ENCODE assay signal across 17 mouse cellular contexts in genomic region chr2:26461667-26462066, GRCm38 (mm10). TPM values are rescaled to one million over a fixed set of nuclear protein-coding genes. Genes with fewer than 3 reads are reported as not detected.
A peak's percentile ranks its signal among the peaks of the same experiment; 100 is the strongest.
DNase-seq lines count a peak whose midpoint lies in the region; ATAC-seq and TF ChIP-seq lines count a peak whose summit lies in the region.
"Had no signal": no experiment of that assay in that cellular context is flagged by ENCODE, and none has a peak within 500 bp of the region (broad histone marks: within the 10 kb centered on the region; RNA-seq: fewer than 3 reads in every experiment).

No protein-coding gene starts in this region.

- no peak overlapping the region for H3K4me2 ChIP-seq in forebrain, embryonic 16.5 days (ENCODE audit: low read length)
- no peak overlapping the region for H3K4me2 ChIP-seq in forebrain, embryonic 15.5 days (replicated peaks)
- no peak overlapping the region for H3K4me2 ChIP-seq in liver, embryonic 16.5 days (ENCODE audit: low read depth, low read length)
- H3K4me2 ChIP-seq: forebrain, embryonic 12.5 days had no signal

- no peak overlapping the region for H3K4me3 ChIP-seq in forebrain, embryonic 16.5 days (replicated peaks; ENCODE audit: low read length)
- no peak overlapping the region for H3K4me3 ChIP-seq in forebrain, embryonic 15.5 days
- H3K4me3 ChIP-seq in liver, embryonic 16.5 days (ENCODE audit: low read depth, low read length), result no peak overlapping the region
- H3K4me3 ChIP-seq in E14TG2a.4 (replicated peaks; ENCODE audit: low read length), result peak overlapping the region; percentile 79
- H3K4me3 ChIP-seq: forebrain, embryonic 12.5 days; heart, adult 2 months; hindbrain, embryonic 10.5 days had no signal

- H3K9ac ChIP-seq in forebrain, embryonic 16.5 days (replicated peaks; ENCODE audit: low read depth, low read length), result 0 out of 2 replicates have a peak overlapping the region, but pooled peaks have one; percentile 12
- no peak overlapping the region for H3K9ac ChIP-seq in forebrain, embryonic 15.5 days (replicated peaks)
- no peak overlapping the region for H3K9ac ChIP-seq in liver, embryonic 16.5 days (ENCODE audit: low read depth, low read length)
- H3K9ac ChIP-seq: forebrain, embryonic 12.5 days; liver, embryonic 14.5 days had no signal

- H3K36me3 ChIP-seq in forebrain, embryonic 16.5 days (ENCODE audit: control insufficient read depth, insufficient read depth), result peaks cover 2% of the 10 kb centered on the region
- H3K36me3 ChIP-seq in forebrain, embryonic 15.5 days, result peaks cover 48% of the 10 kb centered on the region
- H3K36me3 ChIP-seq in liver, embryonic 16.5 days (ENCODE audit: control insufficient read depth, insufficient read depth), result peaks cover 4% of the 10 kb centered on the region
- H3K36me3 ChIP-seq in E14TG2a.4 (ENCODE audit: insufficient read depth, low read length), result peaks cover 72% of the 10 kb centered on the region

- H3K27me3 ChIP-seq in forebrain, embryonic 16.5 days (replicated peaks; ENCODE audit: control insufficient read depth, insufficient read depth, low read length), result no peaks in the 10 kb centered on the region
- H3K27me3 ChIP-seq in forebrain, embryonic 15.5 days, result no peaks in the 10 kb centered on the region
- H3K27me3 ChIP-seq in liver, embryonic 16.5 days (ENCODE audit: control insufficient read depth, insufficient read depth, low read depth, low read length), result no peaks in the 10 kb centered on the region
- no peaks in the 10 kb centered on the region for H3K27me3 ChIP-seq in E14TG2a.4 (ENCODE audit: insufficient read depth, low read length)
- H3K27me3 ChIP-seq: forebrain, embryonic 12.5 days had no signal

- TF ChIP-seq CTCF in E14TG2a.4 (conservative IDR thresholded peaks at IDR 0.05; ENCODE audit: low read length), result no peak

- DNase-seq in liver, result no peak
- DNase-seq in kidney, postnatal 36 days, result peak; percentile 58 to 66
- DNase-seq in heart, postnatal 14 days, result no peak
- DNase-seq: cerebellum, adult 2 months; gastrocnemius, postnatal 25 days; heart, adult 2 months; midbrain, embryonic 14.5 days; right cerebral cortex, adult 18-20 months had no signal

- intact Hi-C loops in heart, postnatal 14 days (cut with DNase I), result no loop called here

- H3K4me1 ChIP-seq in forebrain, embryonic 16.5 days (replicated peaks; ENCODE audit: control insufficient read depth, insufficient read depth, low read length), result no peaks in the 10 kb centered on the region
- no peaks in the 10 kb centered on the region for H3K4me1 ChIP-seq in forebrain, embryonic 15.5 days
- H3K4me1 ChIP-seq in liver, embryonic 16.5 days (ENCODE audit: control insufficient read depth, low read depth, low read length), result peaks cover 8% of the 10 kb centered on the region
- peaks cover 83% of the 10 kb centered on the region for H3K4me1 ChIP-seq in E14TG2a.4 (replicated peaks; ENCODE audit: low read depth, low read length)

- 89% methylated on average over 5 of the region's 5 CpGs for WGBS in forebrain, embryonic 16.5 days
- 94% methylated on average over 5 of the region's 5 CpGs for WGBS in forebrain, embryonic 15.5 days
- 69% methylated on average over 5 of the region's 5 CpGs for WGBS in liver, embryonic 16.5 days (ENCODE audit: insufficient replicate concordance)

- no peak overlapping the region for H3K27ac ChIP-seq in forebrain, embryonic 16.5 days (ENCODE audit: low read length)
- no peak overlapping the region for H3K27ac ChIP-seq in forebrain, embryonic 15.5 days (replicated peaks)
- no peak overlapping the region for H3K27ac ChIP-seq in liver, embryonic 16.5 days (ENCODE audit: low read length)
- H3K27ac ChIP-seq: heart, adult 2 months; hindbrain, embryonic 10.5 days; liver, embryonic 14.5 days had no signal

- H3K9me3 ChIP-seq in forebrain, embryonic 16.5 days (ENCODE audit: control insufficient read depth, low read length), result no peaks in the 10 kb centered on the region
- no peaks in the 10 kb centered on the region for H3K9me3 ChIP-seq in forebrain, embryonic 15.5 days
- no peaks in the 10 kb centered on the region for H3K9me3 ChIP-seq in liver, embryonic 16.5 days (replicated peaks; ENCODE audit: control insufficient read depth, low read length)
- H3K9me3 ChIP-seq in E14TG2a.4 (ENCODE audit: low read length), result no peaks in the 10 kb centered on the region
- H3K9me3 ChIP-seq: forebrain, embryonic 12.5 days; hindbrain, embryonic 10.5 days had no signal

- no peak for ATAC-seq in forebrain, embryonic 16.5 days
- ATAC-seq in forebrain, embryonic 15.5 days (replicated peaks), result no peak
- peak; percentile 22; the same call in 1 of the 2 replicates for ATAC-seq in liver, embryonic 16.5 days (ENCODE audit: low read depth)
- ATAC-seq: CD4-positive, CD25-positive, alpha-beta regulatory T cell, adult 4 months; lung, postnatal 0 days had no signal

RNA-seq across cellular contexts. Expression of gene Sec16a, which starts 16.7 kb away (rescaled TPM):
- polyA plus RNA-seq in forebrain, embryonic 16.5 days (2015; fragmentation: Nextera tagmentation; extraction: Ambion mirVana), result 21.5 and 23.1 TPM in 2 replicates
- 18.3 and 19.8 TPM in 2 replicates for polyA plus RNA-seq in forebrain, embryonic 15.5 days (2015; fragmentation: Nextera tagmentation; extraction: Ambion mirVana)
- 9.3 and 12.4 TPM in 2 replicates for polyA plus RNA-seq in liver, embryonic 16.5 days (2015; fragmentation: Nextera tagmentation; extraction: Ambion mirVana)
- total RNA-seq in heart, postnatal 14 days (2021), result 10 to 100 TPM; 37.4 to 40.5 TPM

RNA-seq across cellular contexts. Expression of gene Inpp5e, which starts 52.7 kb away (rescaled TPM):
- 19.8 and 23.9 TPM in 2 replicates for polyA plus RNA-seq in forebrain, embryonic 16.5 days (2015; fragmentation: Nextera tagmentation; extraction: Ambion mirVana)
- polyA plus RNA-seq in forebrain, embryonic 15.5 days (2015; fragmentation: Nextera tagmentation; extraction: Ambion mirVana), result 20.6 and 22.4 TPM in 2 replicates
- 5.2 and 5.8 TPM in 2 replicates for polyA plus RNA-seq in liver, embryonic 16.5 days (2015; fragmentation: Nextera tagmentation; extraction: Ambion mirVana)
- total RNA-seq in heart, postnatal 14 days (2021), result 10 to 100 TPM; 15.6 to 15.9 TPM

RNA-seq across cellular contexts. Expression of gene Notch1, which starts 54.8 kb away (rescaled TPM):
- 20.2 and 23.6 TPM in 2 replicates for polyA plus RNA-seq in forebrain, embryonic 16.5 days (2015; fragmentation: Nextera tagmentation; extraction: Ambion mirVana)
- 22.6 and 26.1 TPM in 2 replicates for polyA plus RNA-seq in forebrain, embryonic 15.5 days (2015; fragmentation: Nextera tagmentation; extraction: Ambion mirVana)
- 2.8 and 3.1 TPM in 2 replicates for polyA plus RNA-seq in liver, embryonic 16.5 days (2015; fragmentation: Nextera tagmentation; extraction: Ambion mirVana)
- 10 to 100 TPM; 43.8 to 49.4 TPM for total RNA-seq in heart, postnatal 14 days (2021)

Comparison
In these comparisons a context has a peak if more than half of its experiments do, and no peak if none do; other contexts are left out.
1. DNase-seq: peak in kidney, postnatal 36 days (2 of 2); none in liver (single experiment) and heart, postnatal 14 days (0 of 2).